Mouse (Mus musculus): ENCODE measurements around the gene Ltbp1. TPM values are rescaled to one million over a fixed set of nuclear protein-coding genes. Genes with fewer than 3 reads are reported as not detected.

The Ltbp1 gene
- polyA plus RNA-seq, 1 experiment = 7.6 TPM

DNA sequence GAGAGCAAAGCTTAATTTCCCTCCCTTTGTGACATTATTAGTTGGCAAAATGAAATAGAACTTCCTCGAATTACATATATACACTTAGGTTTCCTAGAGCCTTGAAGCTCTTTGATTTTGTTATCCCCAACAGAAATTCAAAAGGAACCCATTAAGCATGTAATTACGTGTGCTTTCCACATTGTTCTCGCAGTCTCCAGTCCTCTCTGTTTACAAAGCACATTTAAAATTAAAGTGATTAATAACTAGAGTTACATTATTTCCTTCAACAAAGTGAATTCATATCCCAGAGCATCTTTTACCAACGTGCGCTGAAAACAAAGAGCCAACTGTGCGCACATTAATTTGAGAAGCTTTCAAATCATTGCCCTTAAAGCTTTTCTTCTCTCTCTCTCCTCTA, 249.5 kb downstream of the Ltbp1 start:
- WGBS = 80% methylated on average over 6 of the region's 6 CpGs
- DNase-seq (ENCODE audit: low read depth, low spot score) = no peak

DNA sequence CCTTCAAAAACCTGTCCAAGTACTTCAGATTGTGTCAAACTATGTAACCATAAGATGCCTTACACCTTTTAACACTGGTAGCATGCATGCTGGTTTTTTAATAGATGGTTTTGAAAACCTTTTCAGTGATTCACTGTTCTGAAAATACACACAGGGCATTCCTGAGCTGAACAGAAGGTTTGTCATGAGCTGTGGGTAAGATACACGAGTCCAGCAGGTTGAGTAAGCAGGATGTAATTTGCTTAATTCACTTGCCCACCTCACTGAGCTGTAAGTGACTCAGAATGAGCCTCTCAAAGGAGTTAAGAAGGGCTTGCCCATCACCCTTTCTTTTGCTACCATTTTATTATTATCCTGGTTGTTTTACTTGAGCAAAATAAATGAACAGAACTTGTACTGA, 250.6 kb downstream of the Ltbp1 start:
- WGBS = 24% methylated on average over 1 of the region's 1 CpGs
- DNase-seq (ENCODE audit: low read depth, low spot score) = no peak

DNA sequence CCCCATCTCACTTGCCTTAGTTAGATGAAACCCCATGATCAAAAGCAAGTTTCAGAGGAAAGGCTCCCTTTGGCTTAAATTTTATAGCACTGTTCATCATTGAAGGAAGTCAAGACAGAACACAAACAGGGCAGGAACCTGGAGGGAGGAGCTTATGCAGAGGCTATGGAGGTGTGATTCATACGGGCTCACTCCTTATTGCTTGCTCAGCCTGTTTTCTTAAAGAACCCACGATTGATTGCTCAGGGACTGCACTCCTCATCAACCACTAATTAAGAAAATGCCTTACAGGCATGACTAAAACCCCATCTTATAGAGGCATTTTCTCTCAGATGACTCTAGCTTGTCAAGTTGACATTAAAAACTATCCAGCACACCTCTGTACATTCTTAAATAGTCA, 253.1 kb downstream of the Ltbp1 start:
- 27% methylated on average over 2 of the region's 2 CpGs for WGBS
- no peak for DNase-seq (ENCODE audit: low read depth, low spot score)

DNA sequence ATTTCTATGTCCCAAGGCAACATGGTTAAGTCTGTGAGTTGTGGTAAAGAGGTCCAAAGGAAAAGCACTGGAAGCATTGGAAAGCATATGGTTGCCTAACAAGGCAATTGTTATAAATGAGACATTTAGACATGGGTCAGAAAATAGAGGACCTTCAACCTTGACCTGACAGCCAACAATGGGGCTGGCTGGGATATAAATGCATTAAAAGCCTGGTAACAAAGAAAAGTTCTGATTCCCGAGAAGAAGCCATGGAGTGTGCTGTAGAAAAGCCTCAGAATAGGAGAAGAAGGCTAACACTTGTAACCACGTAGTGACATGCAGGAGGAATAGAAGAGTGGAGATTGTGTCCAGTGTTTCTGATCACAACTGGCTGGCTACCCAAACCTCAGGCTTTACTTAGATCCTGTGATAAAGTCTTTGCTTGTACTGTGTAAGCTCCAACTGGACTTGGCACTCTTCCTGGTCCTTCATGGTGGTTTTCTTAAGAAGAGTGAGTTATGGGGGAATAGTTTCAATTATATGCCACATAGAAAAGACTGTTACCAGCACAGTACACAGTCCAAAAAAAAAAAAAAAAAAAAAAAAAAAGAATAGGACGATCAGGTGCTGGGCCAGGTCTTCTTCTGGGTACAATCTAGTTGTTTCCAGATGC, 258.1 kb downstream of the Ltbp1 start:
- no peak for DNase-seq (ENCODE audit: low read depth, low spot score)
- WGBS = 80% methylated on average over 3 of the region's 3 CpGs

DNA sequence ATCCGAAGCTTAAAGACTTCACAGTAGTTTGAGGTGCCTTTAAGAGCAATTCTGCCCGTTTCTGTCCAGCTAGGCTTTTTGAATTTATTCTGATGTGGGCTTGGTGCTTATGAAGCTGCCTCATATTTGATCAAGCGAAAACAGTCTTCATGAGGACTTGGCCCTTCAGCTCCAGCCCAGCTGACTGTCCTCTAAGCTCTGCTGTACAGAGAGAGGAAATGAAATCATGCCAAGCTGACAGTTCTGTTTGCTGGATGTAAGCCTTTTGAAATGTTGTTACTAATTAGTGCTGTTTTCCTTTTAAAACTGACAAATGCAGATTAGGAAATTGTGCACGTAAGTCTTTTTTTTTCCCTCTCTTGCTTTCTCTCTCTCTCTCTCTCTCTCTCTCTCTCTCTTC, 263.1 kb downstream of the Ltbp1 start:
- DNase-seq (ENCODE audit: low read depth, low spot score) = no peak
- WGBS = 72% methylated on average over 4 of the region's 4 CpGs

DNA sequence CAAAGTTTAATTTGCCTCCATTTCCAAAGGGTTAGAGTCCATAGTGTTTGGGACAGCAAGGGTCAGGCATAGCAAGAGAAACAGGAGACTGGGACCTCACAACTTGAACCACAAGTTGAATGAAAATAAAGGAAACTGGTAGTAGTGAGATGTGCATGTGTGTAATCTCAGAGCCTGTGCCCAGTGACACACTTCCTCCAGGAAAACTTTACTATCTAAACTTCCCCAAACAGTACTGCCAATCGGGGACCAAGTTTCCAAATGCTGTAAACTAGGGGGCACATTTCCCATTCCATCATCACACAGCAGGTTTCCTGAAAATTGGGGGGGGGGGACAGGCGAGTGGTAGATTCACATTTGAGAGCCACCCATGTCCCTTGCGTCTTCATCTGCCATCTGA, 267.1 kb downstream of the Ltbp1 start:
- 83% methylated on average over 3 of the region's 3 CpGs for WGBS

DNA sequence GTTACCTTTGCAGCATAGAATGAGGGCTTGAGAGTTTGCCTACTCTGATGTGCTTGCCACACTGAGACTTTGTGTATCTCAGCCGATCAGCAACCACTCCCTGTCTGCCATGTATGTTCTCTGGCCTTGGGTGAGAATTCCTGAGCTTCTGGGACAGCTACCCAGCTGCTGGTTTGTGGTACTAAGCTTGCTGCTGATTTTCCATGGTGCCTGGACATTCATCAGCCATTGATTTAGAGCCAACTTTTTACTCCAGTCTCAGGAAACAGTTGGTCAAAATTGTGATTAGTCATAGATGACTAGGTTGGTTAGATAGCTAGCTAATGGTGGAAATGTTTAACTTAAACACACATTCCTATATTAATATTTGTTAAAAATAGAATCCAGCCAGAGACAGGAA, 267.9 kb downstream of the Ltbp1 start:
- no peak for DNase-seq (ENCODE audit: low read depth, low spot score)
- 62% methylated on average over 1 of the region's 1 CpGs for WGBS

More for the DNA sequence above, 267.1 kb downstream of the Ltbp1 start:
- no peak for DNase-seq (ENCODE audit: low read depth, low spot score)

DNA sequence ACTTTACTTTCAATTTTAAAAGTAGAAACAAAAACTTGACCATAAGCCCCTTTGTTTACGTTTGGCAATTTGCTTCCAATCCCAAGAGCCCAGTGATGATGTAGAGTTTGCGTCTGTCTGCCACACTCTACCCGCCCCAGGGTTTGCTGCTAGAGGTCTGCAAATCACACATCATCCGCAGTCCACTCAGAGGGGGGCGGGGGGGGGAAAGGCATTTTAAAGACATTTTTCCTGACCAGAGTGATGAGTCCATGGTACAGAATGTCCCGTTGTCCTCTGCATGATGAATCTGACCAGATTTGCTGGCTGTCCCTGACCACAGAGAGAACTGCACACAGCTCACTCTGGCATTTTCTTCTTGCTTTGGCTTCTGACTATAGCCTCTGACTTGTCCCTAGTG, 269.9 kb downstream of the Ltbp1 start:
- WGBS = 68% methylated on average over 6 of the region's 6 CpGs
- DNase-seq (ENCODE audit: low read depth, low spot score) = no peak

DNA sequence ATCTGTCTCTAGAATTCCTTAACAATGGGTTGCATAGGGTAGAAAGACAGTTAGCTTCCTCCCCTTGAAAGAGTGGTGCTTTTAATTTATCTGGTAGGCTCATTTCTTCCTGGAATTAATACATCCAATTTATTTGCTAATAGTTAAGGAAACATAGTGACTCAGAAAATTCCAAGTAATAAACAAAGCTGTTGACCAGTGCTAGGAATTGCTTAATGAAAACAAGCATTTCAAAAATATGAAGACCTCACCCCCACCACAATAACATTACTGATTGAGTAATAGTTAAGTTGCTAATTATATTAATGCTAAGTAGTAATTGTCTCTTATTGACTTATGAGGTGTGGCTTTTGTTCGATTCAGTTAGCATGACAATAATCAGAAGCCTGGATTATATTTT, 272.7 kb downstream of the Ltbp1 start:
- no peak for DNase-seq (ENCODE audit: low read depth, low spot score)
- 51% methylated on average over 1 of the region's 1 CpGs for WGBS

DNA sequence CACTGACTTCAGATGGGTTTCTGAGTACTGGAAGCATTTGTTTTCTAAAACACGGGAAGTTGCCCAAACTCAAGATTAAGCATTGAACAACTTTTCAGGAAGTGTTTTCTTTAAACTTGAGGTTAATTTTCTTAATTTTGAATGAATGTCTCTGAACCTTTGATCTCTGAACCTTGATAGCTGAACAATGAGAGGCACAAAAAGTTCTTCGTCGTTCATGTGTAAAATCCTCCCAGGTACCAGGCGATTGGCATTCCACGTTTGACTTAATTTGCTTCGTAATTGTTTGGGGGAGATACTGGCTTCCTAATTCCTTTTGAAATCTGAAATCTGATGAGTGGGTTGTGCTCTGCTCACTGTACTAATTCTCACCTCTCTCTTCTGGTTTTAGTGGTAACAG, 273.2 kb downstream of the Ltbp1 start:
- no peak for DNase-seq (ENCODE audit: low read depth, low spot score)
- WGBS = 74% methylated on average over 6 of the region's 6 CpGs

DNA sequence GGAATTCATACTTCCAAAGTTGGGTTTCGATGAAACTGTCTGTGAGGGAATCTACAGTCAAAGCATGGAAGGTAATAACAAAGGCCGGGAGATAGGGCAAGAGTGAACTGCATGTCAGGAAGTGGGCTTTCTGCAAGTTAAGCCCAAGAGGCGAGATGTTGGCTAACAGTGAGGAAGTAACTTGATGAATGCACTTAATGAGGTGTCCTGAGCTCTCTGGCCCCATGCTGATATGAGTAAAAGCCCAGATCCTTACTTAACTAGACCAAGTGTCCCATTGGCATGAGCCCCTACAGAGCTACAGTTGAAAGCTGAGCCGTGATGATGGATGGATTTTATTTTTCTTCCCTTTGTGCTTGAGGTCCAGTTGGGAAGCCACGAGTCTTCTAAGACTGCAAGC, 276.0 kb downstream of the Ltbp1 start:
- WGBS = 83% methylated on average over 5 of the region's 5 CpGs
- DNase-seq (ENCODE audit: low read depth, low spot score) = no peak

DNA sequence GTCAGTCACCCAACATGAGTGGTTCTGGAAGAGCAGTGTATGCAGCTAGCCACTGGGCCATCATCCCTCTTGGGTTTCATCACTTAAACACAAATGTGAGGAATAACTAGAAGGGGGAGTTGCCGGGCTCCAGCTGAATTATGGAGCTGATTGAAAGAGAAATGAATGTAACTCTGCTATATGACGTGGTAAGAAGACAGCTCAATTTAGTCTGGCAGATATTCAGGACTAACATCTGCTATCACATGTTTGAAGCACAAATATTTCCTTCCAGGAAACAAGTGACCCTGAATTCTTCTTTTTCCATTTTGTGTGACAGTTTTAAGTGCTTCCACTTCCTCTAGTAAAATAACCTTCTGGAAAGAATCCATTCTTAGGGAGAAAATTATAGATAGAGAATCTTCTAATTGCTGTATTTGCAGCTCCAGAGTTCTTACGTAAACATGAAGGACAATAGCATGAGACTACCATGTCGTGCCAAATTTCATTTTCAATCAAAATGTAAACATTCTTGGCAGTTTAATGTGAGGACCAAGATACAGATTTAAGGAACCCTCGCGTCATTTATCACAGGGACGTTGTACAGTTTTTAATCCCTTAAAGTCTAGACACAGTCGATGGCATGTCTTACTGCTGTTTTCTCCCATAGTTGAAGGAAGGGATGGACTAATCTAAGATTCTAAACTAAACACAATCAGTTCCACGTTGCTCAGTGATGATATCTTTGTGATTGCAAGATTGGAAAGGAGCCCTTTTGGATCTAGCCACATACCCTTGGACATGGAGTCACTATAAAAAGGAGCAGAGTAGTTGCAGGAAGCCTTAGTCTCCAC, 279.7 kb downstream of the Ltbp1 start:
- DNase-seq (ENCODE audit: low read depth, low spot score) = no peak
- 40% methylated on average over 9 of the region's 9 CpGs for WGBS

DNA sequence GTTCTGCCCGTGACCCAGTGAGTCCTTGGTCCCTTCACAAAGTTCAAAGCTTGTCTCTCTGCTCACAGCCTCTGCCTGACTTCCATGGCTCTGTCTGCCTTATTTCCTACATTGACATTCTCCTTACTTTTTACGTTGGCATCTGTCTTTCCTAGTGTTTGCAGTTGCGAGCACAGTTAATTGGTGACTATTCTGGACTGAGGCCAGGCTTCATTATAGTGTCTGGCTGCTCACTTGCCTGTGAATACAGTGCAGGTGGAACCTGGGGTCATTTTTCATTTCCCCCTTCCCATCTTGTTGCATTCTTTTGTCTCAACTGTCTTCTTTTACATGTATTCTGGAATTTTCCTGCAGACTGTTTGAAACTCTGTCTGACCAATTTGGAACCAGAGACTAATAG, 287.6 kb downstream of the Ltbp1 start:
- 43% methylated on average over 3 of the region's 3 CpGs for WGBS
- no peak for DNase-seq (ENCODE audit: low read depth, low spot score)

DNA sequence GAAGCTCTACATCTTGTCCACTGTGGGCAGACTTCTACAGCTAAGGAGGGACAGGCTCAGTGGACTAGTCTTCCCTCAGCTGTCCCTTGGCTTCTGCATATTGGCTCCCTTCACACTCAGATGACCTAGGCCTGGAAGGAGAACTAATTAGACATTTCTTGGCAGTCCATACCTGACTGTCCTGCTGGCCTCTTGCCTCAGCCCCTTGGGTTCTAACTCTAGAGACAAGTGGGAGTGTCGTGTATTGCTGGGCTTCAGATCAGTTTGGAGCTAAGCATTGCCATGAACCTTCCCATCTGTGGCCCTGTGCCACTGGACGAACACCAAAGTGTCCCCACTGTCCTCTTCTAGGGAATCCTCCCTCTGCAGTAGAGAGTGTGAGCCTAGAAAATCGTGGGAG, 288.4 kb downstream of the Ltbp1 start:
- DNase-seq (ENCODE audit: low read depth, low spot score) = no peak
- WGBS = 68% methylated on average over 3 of the region's 3 CpGs

DNA sequence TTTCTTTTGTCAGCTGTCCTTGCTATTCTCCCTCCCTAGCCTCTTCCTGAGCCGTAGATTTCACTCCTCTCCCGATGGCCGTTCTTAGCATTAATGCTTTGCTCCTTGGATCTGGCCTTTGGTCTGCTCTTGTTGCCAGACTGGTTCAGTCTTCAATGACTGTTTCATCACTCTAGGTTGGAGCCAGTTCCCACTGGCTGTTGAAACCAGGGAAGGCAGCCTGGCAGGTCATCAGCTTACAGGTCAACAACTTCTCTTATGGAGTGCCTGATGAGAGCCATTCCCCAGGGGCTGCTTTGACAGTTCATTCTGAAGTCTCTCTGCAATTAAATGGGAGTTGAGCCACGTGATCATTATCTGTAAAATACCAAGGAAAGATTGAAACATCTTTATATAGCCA, 295.5 kb downstream of the Ltbp1 start:
- 87% methylated on average over 4 of the region's 4 CpGs for WGBS
- no peak for DNase-seq (ENCODE audit: low read depth, low spot score)

DNA sequence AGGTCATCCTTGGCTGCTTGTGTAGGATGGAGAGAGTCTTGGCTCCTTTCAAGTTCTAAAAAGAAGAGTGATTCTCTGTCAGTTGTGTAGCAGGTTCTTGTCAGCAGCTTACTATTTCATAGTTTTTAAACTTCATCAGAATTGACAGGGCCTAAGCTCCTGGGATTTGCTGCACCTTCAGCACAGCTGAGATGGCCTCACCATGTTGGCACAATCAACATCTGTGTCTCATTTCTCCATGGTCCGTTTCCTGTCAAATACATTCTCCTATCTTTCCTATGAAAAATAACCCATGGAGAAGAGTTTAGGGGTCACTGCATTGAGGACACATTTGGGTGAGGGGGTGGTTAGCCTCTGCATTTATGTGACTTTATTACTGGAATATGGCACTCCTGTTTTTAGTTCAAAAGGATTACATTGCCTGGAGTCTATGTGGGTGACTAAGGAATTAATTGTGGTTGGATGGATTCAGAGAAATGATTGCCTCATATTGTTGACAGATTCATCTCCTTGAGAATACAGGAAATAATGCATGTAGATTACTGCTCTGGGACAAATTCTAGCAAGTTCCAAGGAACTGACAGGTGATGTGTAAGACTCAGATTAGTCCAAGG, 299.5 kb downstream of the Ltbp1 start:
- 83% methylated on average over 1 of the region's 1 CpGs for WGBS
- DNase-seq (ENCODE audit: low read depth, low spot score) = no peak

DNA sequence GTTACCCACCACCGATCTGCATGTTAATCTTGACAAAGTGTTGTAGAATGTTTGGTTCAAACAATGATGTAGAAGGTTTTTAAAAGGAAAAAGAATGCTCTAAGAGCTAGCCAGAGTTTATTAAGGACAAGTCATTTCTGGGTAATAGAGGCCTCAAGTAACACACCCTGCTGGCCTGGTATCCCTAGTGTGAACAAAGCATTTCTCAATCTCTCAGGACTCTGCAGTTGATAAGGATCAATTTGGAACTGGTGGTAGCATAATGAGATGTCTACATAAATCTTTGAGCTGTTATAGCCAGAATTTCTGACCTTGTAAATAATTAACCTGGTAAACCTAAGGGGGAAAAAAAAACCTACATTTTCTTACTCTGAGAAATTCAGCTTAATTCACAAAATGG, 300.3 kb downstream of the Ltbp1 start:
- WGBS = 50% methylated on average over 1 of the region's 1 CpGs
- no peak for DNase-seq (ENCODE audit: low read depth, low spot score)

DNA sequence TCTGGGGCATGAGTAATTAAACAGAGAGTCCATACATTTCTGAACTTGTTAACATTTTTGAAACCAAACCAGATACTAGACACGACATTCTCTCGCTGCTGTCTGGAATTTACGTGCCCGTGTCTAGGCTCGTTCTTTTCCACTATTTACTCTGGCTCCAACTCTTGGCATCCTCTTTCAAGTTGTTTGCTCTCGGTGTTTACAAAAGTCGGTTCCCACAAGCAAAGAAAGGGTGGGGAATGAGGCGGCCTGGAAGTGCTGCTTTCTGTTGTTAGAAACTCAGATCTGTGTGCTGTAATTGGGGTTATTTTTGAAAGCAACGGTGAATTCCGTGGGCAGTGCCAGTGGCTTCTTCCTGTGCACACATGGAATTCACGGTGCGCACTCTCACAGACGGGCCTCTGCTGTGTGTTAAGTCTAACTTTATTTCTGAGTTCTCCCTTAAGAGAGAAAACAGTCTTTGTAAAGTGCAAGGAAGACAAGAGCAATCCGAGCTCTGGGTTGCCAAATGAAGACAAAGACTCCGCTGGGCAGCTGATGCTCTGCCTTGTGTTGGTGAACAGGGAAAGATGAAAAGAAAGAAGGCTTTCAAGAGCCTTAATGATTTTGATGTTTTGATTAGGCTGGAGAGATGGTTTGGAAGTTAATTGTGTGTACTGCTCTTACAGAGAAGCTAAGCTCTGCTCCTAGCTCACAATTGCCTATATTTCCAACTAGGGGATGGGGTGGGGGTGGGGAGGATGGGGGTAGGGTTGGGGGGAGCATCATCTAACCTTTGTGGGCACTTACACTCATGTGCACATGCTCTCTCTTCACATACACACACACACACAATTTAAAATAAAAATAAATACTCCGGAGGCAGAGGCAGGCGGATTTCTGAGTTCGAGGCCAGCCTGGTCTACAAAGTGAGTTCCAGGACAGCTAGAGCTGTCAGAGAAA, 302.0 kb downstream of the Ltbp1 start:
- 25% methylated on average over 18 of the region's 18 CpGs for WGBS
- DNase-seq (ENCODE audit: low read depth, low spot score) = peak; percentile 32

DNA sequence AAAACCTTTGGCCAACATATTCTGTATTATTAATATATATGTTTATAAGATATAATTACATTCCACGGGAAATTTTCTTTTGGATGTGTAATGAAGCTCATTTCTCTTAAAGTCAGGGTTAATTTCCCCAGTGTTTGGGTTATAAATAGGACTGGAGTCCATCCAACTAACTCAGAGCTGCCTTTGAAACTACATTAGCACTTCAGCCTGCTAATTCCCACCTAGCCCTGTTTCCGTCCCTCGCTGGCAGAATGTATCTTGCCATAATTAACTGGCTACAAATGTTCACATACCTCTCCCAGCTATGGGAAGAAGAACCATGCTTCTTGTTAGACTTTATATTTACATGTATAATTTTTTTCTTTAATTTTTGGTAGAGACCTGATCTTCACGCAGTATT, 311.7 kb downstream of the Ltbp1 start:
- DNase-seq (ENCODE audit: low read depth, low spot score) = no peak
- WGBS = 77% methylated on average over 4 of the region's 4 CpGs

DNA sequence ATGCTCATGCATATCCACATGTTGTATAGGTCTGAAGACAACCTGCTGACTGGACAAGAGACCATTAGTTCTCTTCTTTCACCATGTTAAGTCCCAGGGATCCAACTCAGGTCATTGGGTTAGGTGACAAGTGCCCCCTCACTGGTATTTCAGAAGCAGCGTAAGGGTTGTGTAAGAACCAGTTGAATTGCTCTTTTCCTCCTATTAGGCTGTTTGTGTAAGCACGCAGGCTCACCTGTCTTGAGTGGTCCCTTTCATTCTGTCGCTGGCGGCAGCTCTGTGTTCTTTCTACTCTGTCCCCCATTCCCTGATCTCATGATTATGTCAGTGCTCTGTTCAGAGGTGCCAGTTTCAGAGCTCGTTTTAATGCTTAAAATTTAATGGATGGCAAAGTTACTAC, 317.9 kb downstream of the Ltbp1 start:
- WGBS = 78% methylated on average over 5 of the region's 5 CpGs
- DNase-seq (ENCODE audit: low read depth, low spot score) = no peak

Measured in large intestine, adult 2 months (tissue).